Mouse (Mus musculus): ENCODE measurements at regions not wholly inside any gene's neighbourhood (a gene's known extent, or its start where the extent isn't known, plus 50 kb on each side); places are given as distances from the start of the nearest gene placed in this dataset.

- ATAC-seq (replicated peaks; ENCODE audit: poor library complexity, severe bottlenecking): no peak
Observed at GRCm38 (mm10) chr7:113621316-113621715, 107.7 kb downstream of the Far1 start.

GRCm38 (mm10) chr7:113621898-113622510, 108.4 kb downstream of the Far1 start:
- no peak for ATAC-seq (replicated peaks; ENCODE audit: poor library complexity, severe bottlenecking)

GRCm38 (mm10) chr7:113623296-113623695, 109.7 kb downstream of the Far1 start:
- no peak for ATAC-seq (replicated peaks; ENCODE audit: poor library complexity, severe bottlenecking)

- ATAC-seq (replicated peaks; ENCODE audit: poor library complexity, severe bottlenecking): no peak
Observed at GRCm38 (mm10) chr7:113623962-113624361, 110.3 kb downstream of the Far1 start.

GRCm38 (mm10) chr7:113626734-113627133, 113.1 kb downstream of the Far1 start:
- no peak for ATAC-seq (replicated peaks; ENCODE audit: poor library complexity, severe bottlenecking)

GRCm38 (mm10) chr7:113637011-113637600, 123.5 kb downstream of the Far1 start:
- no peak for ATAC-seq (replicated peaks; ENCODE audit: poor library complexity, severe bottlenecking)

GRCm38 (mm10) chr7:113638098-113638497, 124.5 kb downstream of the Far1 start:
- ATAC-seq (replicated peaks; ENCODE audit: poor library complexity, severe bottlenecking): no peak

- ATAC-seq (replicated peaks; ENCODE audit: poor library complexity, severe bottlenecking): no peak
Observed at GRCm38 (mm10) chr7:113642540-113642939, 123.3 kb upstream of the Spon1 start.

GRCm38 (mm10) chr7:113650631-113651030, 115.2 kb upstream of the Spon1 start:
- ATAC-seq (replicated peaks; ENCODE audit: poor library complexity, severe bottlenecking): no peak

- ATAC-seq (replicated peaks; ENCODE audit: poor library complexity, severe bottlenecking): no peak
Observed at GRCm38 (mm10) chr7:113651696-113652095, 114.1 kb upstream of the Spon1 start.

GRCm38 (mm10) chr7:113653130-113653529, 112.7 kb upstream of the Spon1 start:
- peak; percentile 80 for ATAC-seq (replicated peaks; ENCODE audit: poor library complexity, severe bottlenecking)

GRCm38 (mm10) chr7:113655336-113655735, 110.5 kb upstream of the Spon1 start:
- no peak for ATAC-seq (replicated peaks; ENCODE audit: poor library complexity, severe bottlenecking)

GRCm38 (mm10) chr7:113672779-113673595, 92.8 kb upstream of the Spon1 start:
- ATAC-seq (replicated peaks; ENCODE audit: poor library complexity, severe bottlenecking): no peak

- no peak for ATAC-seq (replicated peaks; ENCODE audit: poor library complexity, severe bottlenecking)
Observed at GRCm38 (mm10) chr7:113673596-113673956, 92.2 kb upstream of the Spon1 start.

GRCm38 (mm10) chr7:113682271-113682670, 83.5 kb upstream of the Spon1 start:
- ATAC-seq (replicated peaks; ENCODE audit: poor library complexity, severe bottlenecking): no peak

- no peak for ATAC-seq (replicated peaks; ENCODE audit: poor library complexity, severe bottlenecking)
Observed at GRCm38 (mm10) chr7:113685349-113685748, 80.4 kb upstream of the Spon1 start.

GRCm38 (mm10) chr7:113686527-113686926, 79.3 kb upstream of the Spon1 start:
- ATAC-seq (replicated peaks; ENCODE audit: poor library complexity, severe bottlenecking): no peak

- ATAC-seq (replicated peaks; ENCODE audit: poor library complexity, severe bottlenecking): peak; percentile 48
Observed at GRCm38 (mm10) chr7:113687566-113687965, 78.2 kb upstream of the Spon1 start.

GRCm38 (mm10) chr7:113688231-113688669, 77.5 kb upstream of the Spon1 start:
- ATAC-seq (replicated peaks; ENCODE audit: poor library complexity, severe bottlenecking): 0 out of 2 replicates have a peak, but pooled peaks have one; percentile 23

GRCm38 (mm10) chr7:113688717-113689116, 77.1 kb upstream of the Spon1 start:
- ATAC-seq (replicated peaks; ENCODE audit: poor library complexity, severe bottlenecking): peak; percentile 85

GRCm38 (mm10) chr7:113689131-113689530, 76.7 kb upstream of the Spon1 start:
- ATAC-seq (replicated peaks; ENCODE audit: poor library complexity, severe bottlenecking): no peak; the same call in 1 of the 2 replicates
